Mouse (Mus musculus): ENCODE results near the gene Dbp.

DNA sequence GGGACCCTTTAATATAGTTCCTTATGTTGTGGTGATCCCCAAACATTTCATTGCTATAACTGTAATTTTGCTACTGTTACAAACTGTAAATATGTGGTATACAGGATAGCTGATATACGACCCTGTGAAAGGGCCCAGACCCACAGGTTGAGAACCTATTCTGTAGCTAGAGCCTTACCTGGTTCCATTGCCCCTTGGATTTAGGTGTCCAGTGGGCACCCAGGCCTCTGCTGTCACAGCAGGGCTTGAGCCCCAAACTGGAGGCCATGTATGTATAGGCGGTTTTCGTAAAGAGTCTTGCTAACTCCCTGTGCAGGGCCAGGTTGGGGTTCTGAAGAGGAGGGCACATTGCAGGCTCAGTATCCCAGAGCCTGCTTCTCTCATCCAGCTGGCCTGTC lies 11.6 kb downstream of the Dbp start:
- no peak for TF ChIP-seq CTCF (IDR thresholded peaks at IDR 0.05; ENCODE audit: extremely low read depth, insufficient read depth, insufficient read length, insufficient replicate concordance)
- no peak for TF ChIP-seq POLR2A (IDR thresholded peaks at IDR 0.05; ENCODE audit: low read depth, low read length)
